Mouse (Mus musculus) erythroblast, embryonic 14.5 days (primary cell): Measurements from ENCODE around the gene Recql5.

Experiments used
- GATA1 ChIP-seq: IDR thresholded peaks from 2 replicates; pipeline ENCODE4 v1.6.1; 2012; ENCODE audit warnings: low read length, inconsistent platforms, mixed read lengths
- TAL1 ChIP-seq: IDR thresholded peaks from 3 replicates; pipeline ENCODE4 v1.6.1; 2012; ENCODE audit warnings: low read length, inconsistent platforms, mixed read lengths

GRCm38 (mm10) chr11:115858354-115858753, 74.9 kb downstream of the Recql5 start, which contains the start of gene Myo15b:
- TF ChIP-seq TAL1 (no peak), GATA1 (no peak)
